Mouse (Mus musculus) heart, adult 10 weeks (tissue): Measurements from ENCODE around the gene Kctd20. TPM values are rescaled to one million over a fixed set of nuclear protein-coding genes. Genes with fewer than 3 reads are reported as not detected.

Experiments
- polyA plus RNA-seq: library from polyadenylated mRNA; stranded (reverse); fragments of 350-450 nt; fragmentation: Illumina TruSeq; extraction: RNeasy Lipid Tissue Mini Kit (QIAGEN cat#74804); gene quantifications from one replicate; pipeline ENCODE4 v1.2.3, GENCODE M21; 2014; ENCODE audit warnings: low read depth, low replicate concordance

The Kctd20 gene
- 30.7 TPM for polyA plus RNA-seq

GRCm38 (mm10) chr17:28951831-28952799 lies at the start of gene Kctd20:
TSS of gene Kctd20 (plus strand) at chr17:28951950.

GRCm38 (mm10) chr17:28915060-28915628 lies 36.6 kb upstream of the Kctd20 start, which contains the start of gene 4930539E08Rik:
TSS of gene 4930539E08Rik (minus strand) at chr17:28915324.

GRCm38 (mm10) chr17:28943740-28944139 lies 8.0 kb upstream of the Kctd20 start, which contains the start of gene Pxt1:
TSS of gene Pxt1 (minus strand) at chr17:28943840.

GRCm38 (mm10) chr17:29007641-29008325 lies 56.0 kb downstream of the Kctd20 start, which contains the start of gene Stk38:
TSS of gene Stk38 (minus strand) at chr17:29007995.

Other genes with a start within 250 kb of the Kctd20 start
- gene AC170998.1, start 225.9 kb upstream of the Kctd20 start, polyA plus RNA-seq: not detected
- gene Mapk13, start 182.7 kb upstream of the Kctd20 start, polyA plus RNA-seq: 0.60 TPM
- 13.1 TPM for gene Brpf3, start 150.9 kb upstream of the Kctd20 start, polyA plus RNA-seq
- not detected for gene Pnpla1, start 93.5 kb upstream of the Kctd20 start, polyA plus RNA-seq
- not detected for gene 4930539E08Rik, start 36.6 kb upstream of the Kctd20 start, polyA plus RNA-seq
- not detected for gene Pxt1, start 8.1 kb upstream of the Kctd20 start, polyA plus RNA-seq
- 39.2 TPM for gene Stk38, start 56.0 kb downstream of the Kctd20 start, polyA plus RNA-seq
- 140 TPM for gene Srsf3, start 80.7 kb downstream of the Kctd20 start, polyA plus RNA-seq
- 54.1 TPM for gene Cdkn1a, start 139.0 kb downstream of the Kctd20 start, polyA plus RNA-seq
- gene Rab44, start 162.2 kb downstream of the Kctd20 start, polyA plus RNA-seq: 0.10 TPM